Mouse (Mus musculus) heart, postnatal 0 days (tissue): ENCODE measurements at regions not wholly inside any gene's neighbourhood (a gene's known extent, or its start where the extent isn't known, plus 50 kb on each side); places are given as distances from the start of the nearest gene placed in this dataset.

ENCODE experiments used
- CTCF ChIP-seq: IDR thresholded peaks from 2 replicates; pipeline ENCODE4 v1.5.1; 2016; ENCODE audit warnings: antibody characterized with exemption, control low read depth, low read depth
- EP300 ChIP-seq: IDR thresholded peaks from 2 replicates; pipeline ENCODE4 v1.6.1; 2016; ENCODE audit warnings: antibody characterized with exemption, low read depth

DNA sequence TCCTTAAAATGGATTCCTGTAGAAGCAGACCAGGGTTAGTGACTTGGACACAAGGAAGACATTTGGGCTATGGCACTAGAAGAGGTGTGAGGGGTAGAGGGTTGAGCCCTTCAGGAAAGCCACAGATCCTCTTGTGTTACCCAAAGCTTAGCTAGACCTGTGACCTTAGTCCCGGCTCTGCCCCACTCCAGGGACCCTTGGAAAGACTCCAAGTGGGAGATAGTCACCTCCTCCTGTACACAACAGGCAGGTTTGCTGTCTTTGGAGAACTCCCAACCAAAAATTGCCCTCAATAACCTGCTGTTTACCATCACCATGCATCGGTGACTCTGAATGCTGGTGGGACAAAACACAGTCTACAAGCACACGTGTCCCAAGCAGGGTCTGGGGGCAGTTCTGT, 164.5 kb downstream of the Gadd45g start:
- TF ChIP-seq CTCF (no peak), EP300 (no peak)
